Mouse (Mus musculus) thymus, postnatal 36 days (tissue): ENCODE results near the gene Gjd3.

Source experiments
- DNase-seq, 2 experiments: peaks; one replicate each; pipeline ENCODE4 v3.0.0; 2022; ENCODE audit warnings: mixed read lengths in 2 of 2

Gene Gjd3

GRCm38 (mm10) chr11:98979356-98979755, 3.5 kb downstream of the Gjd3 start:
- DNase-seq = no peak

GRCm38 (mm10) chr11:98978526-98979148, 4.2 kb downstream of the Gjd3 start:
- DNase-seq = no peak

- peak; percentile 70 to 74 for DNase-seq
These were observed 7.7 kb downstream of the Gjd3 start for GRCm38 (mm10) chr11:98974871-98975719.

GRCm38 (mm10) chr11:98974213-98974612, 8.6 kb downstream of the Gjd3 start:
- no peak for DNase-seq

GRCm38 (mm10) chr11:98973584-98973983, 9.2 kb downstream of the Gjd3 start:
- no peak for DNase-seq

- DNase-seq = no peak
These were observed 9.9 kb downstream of the Gjd3 start for GRCm38 (mm10) chr11:98972801-98973360.

GRCm38 (mm10) chr11:98972215-98972614, 10.6 kb downstream of the Gjd3 start:
- peak; percentile 87 to 92 for DNase-seq

- DNase-seq = peak in 1 of 2 experiments; percentile 37
These were observed 11.3 kb downstream of the Gjd3 start for GRCm38 (mm10) chr11:98971316-98972031.

GRCm38 (mm10) chr11:98970191-98970925, 12.5 kb downstream of the Gjd3 start:
- peak in 1 of 2 experiments; percentile 37 for DNase-seq

- peak in 1 of 2 experiments; percentile 24 for DNase-seq
These were observed 13.3 kb downstream of the Gjd3 start for GRCm38 (mm10) chr11:98969496-98969927.

- peak in 1 of 2 experiments; percentile 30 for DNase-seq
These were observed 13.9 kb downstream of the Gjd3 start for GRCm38 (mm10) chr11:98968716-98969495.

GRCm38 (mm10) chr11:98968079-98968478, 14.7 kb downstream of the Gjd3 start:
- no peak for DNase-seq

- DNase-seq = peak in 1 of 2 experiments; percentile 43
These were observed 16.2 kb downstream of the Gjd3 start for GRCm38 (mm10) chr11:98966499-98967141.

- DNase-seq = peak in 1 of 2 experiments; percentile 40
These were observed 17.3 kb downstream of the Gjd3 start for GRCm38 (mm10) chr11:98965416-98966077.

- peak; percentile 62 to 78 for DNase-seq
These were observed 18.0 kb downstream of the Gjd3 start for GRCm38 (mm10) chr11:98964616-98965415.

- DNase-seq = no peak
These were observed 18.6 kb downstream of the Gjd3 start for GRCm38 (mm10) chr11:98964201-98964615.

GRCm38 (mm10) chr11:98963191-98964021, 19.4 kb downstream of the Gjd3 start:
- peak; percentile 80 to 84 for DNase-seq

- peak in 1 of 2 experiments; percentile 36 for DNase-seq
These were observed 20.3 kb downstream of the Gjd3 start for GRCm38 (mm10) chr11:98962421-98963095.
